Mouse (Mus musculus) c-Kit-positive CD71-positive TER-119-positive erythroid progenitor cells, embryonic 14.5 days (primary cell): Measurements from ENCODE around the gene Prpf6.

Experiments used
- DNase-seq: peaks from one replicate; pipeline ENCODE4 v3.0.0-alpha.2; 2013; ENCODE audit warnings: low spot score

The Prpf6 gene

GRCm38 (mm10) chr2:181591528-181592085 lies at the start of gene Prpf6:
TSS of gene Prpf6 (plus strand) at chr2:181591868.
- no peak for DNase-seq

GRCm38 (mm10) chr2:181546142-181546541 lies 45.5 kb upstream of the Prpf6 start:
- DNase-seq, result peak; percentile 66

GRCm38 (mm10) chr2:181548227-181548626 lies 43.4 kb upstream of the Prpf6 start:
- no peak for DNase-seq

- DNase-seq, result no peak
Observed at GRCm38 (mm10) chr2:181548682-181549081, 43.0 kb upstream of the Prpf6 start.

- DNase-seq, result no peak
Observed at GRCm38 (mm10) chr2:181550233-181550632, 41.4 kb upstream of the Prpf6 start.

GRCm38 (mm10) chr2:181553772-181554171 lies 37.9 kb upstream of the Prpf6 start:
- no peak for DNase-seq

- no peak for DNase-seq
Observed at GRCm38 (mm10) chr2:181567338-181567737, 24.3 kb upstream of the Prpf6 start.

- peak; percentile 73 for DNase-seq
Observed at GRCm38 (mm10) chr2:181568272-181569008, 23.2 kb upstream of the Prpf6 start.

- no peak for DNase-seq
Observed at GRCm38 (mm10) chr2:181569856-181570255, 21.8 kb upstream of the Prpf6 start.

GRCm38 (mm10) chr2:181570375-181570774 lies 21.3 kb upstream of the Prpf6 start:
- DNase-seq, result no peak

- DNase-seq, result no peak
Observed at GRCm38 (mm10) chr2:181570921-181571595, 20.6 kb upstream of the Prpf6 start.

- DNase-seq, result no peak
Observed at GRCm38 (mm10) chr2:181571941-181572670, 19.6 kb upstream of the Prpf6 start.

GRCm38 (mm10) chr2:181572921-181573920 lies 18.4 kb upstream of the Prpf6 start:
- no peak for DNase-seq

GRCm38 (mm10) chr2:181573961-181574360 lies 17.7 kb upstream of the Prpf6 start:
- DNase-seq, result no peak

GRCm38 (mm10) chr2:181574921-181575545 lies 16.6 kb upstream of the Prpf6 start:
- DNase-seq, result no peak

- no peak for DNase-seq
Observed at GRCm38 (mm10) chr2:181576613-181577012, 15.1 kb upstream of the Prpf6 start.

GRCm38 (mm10) chr2:181577126-181577525 lies 14.5 kb upstream of the Prpf6 start:
- no peak for DNase-seq

- DNase-seq, result no peak
Observed at GRCm38 (mm10) chr2:181577981-181578581, 13.6 kb upstream of the Prpf6 start.

- DNase-seq, result no peak
Observed at GRCm38 (mm10) chr2:181578790-181579618, 12.7 kb upstream of the Prpf6 start.
